Mouse (Mus musculus) frontal cortex, adult (tissue): Measurements from ENCODE around the gene Tnrc6c.
"Not testable (repeated sequence)": the region's sequence is repeated elsewhere in the genome, so short reads cannot be mapped to it uniquely, and the experiment has no call there.

ENCODE experiments used
- ATAC-seq: cut with Nextera tagmentation; 2 replicates; pipeline ENCODE4 v1.9.2; 2017; ENCODE audit warnings: mild to moderate bottlenecking, moderate library complexity, mixed read lengths; ENCODE audit not compliant: low TSS enrichment

Tnrc6c gene

GRCm38 (mm10) chr11:117768725-117769682 is 114.9 kb downstream of the Tnrc6c start:
- ATAC-seq = no peak

GRCm38 (mm10) chr11:117769683-117770047 is 115.6 kb downstream of the Tnrc6c start:
- no peak for ATAC-seq

- ATAC-seq = no peak
These were observed 116.3 kb downstream of the Tnrc6c start for GRCm38 (mm10) chr11:117770407-117770806.

- ATAC-seq = no peak
These were observed 118.3 kb downstream of the Tnrc6c start for GRCm38 (mm10) chr11:117772352-117772751.

GRCm38 (mm10) chr11:117774925-117775324 is 120.8 kb downstream of the Tnrc6c start:
- no peak for ATAC-seq

GRCm38 (mm10) chr11:117775540-117775939 is 121.5 kb downstream of the Tnrc6c start:
- no peak for ATAC-seq

- ATAC-seq = no peak
These were observed 122.2 kb downstream of the Tnrc6c start for GRCm38 (mm10) chr11:117776085-117776792.

- no peak for ATAC-seq
These were observed 123.0 kb downstream of the Tnrc6c start for GRCm38 (mm10) chr11:117777111-117777510.

- ATAC-seq = no peak
These were observed 123.9 kb downstream of the Tnrc6c start for GRCm38 (mm10) chr11:117778031-117778430.

- ATAC-seq = no peak
These were observed 124.9 kb downstream of the Tnrc6c start for GRCm38 (mm10) chr11:117778851-117779433.

- peak; percentile 53; the same call in 1 of the 2 replicates for ATAC-seq
These were observed 125.5 kb downstream of the Tnrc6c start for GRCm38 (mm10) chr11:117779434-117780198.

GRCm38 (mm10) chr11:117780199-117780515 is 126.1 kb downstream of the Tnrc6c start:
- ATAC-seq = no peak

- ATAC-seq = no peak
These were observed 126.6 kb downstream of the Tnrc6c start for GRCm38 (mm10) chr11:117780582-117781111.

- no peak for ATAC-seq
These were observed 127.2 kb downstream of the Tnrc6c start for GRCm38 (mm10) chr11:117781199-117781821.

GRCm38 (mm10) chr11:117781993-117782704 is 128.1 kb downstream of the Tnrc6c start, which contains the start of the genes Tmc8 and Tmc6:
Gene Tmc8 (plus strand): TSS chr11:117782076.
Gene Tmc6 (minus strand): TSS chr11:117782198.
- ATAC-seq = no peak

GRCm38 (mm10) chr11:117782705-117783034 is 128.6 kb downstream of the Tnrc6c start:
- ATAC-seq = no peak

- no peak; the same call in 1 of the 2 replicates for ATAC-seq
These were observed 129.0 kb downstream of the Tnrc6c start for GRCm38 (mm10) chr11:117783089-117783488.

- ATAC-seq = no peak
These were observed 129.7 kb downstream of the Tnrc6c start for GRCm38 (mm10) chr11:117783683-117784309.

- peak; percentile 62; the same call in 1 of the 2 replicates for ATAC-seq
These were observed 132.2 kb downstream of the Tnrc6c start for GRCm38 (mm10) chr11:117786294-117786693.

GRCm38 (mm10) chr11:117788481-117788880 is 134.4 kb downstream of the Tnrc6c start:
- ATAC-seq = not testable (repeated sequence)
